Mouse (Mus musculus) bone marrow macrophage, adult 2 months (primary cell): ENCODE measurements around the gene Crip1.

Experiments used
- CTCF ChIP-seq: IDR thresholded peaks from 2 replicates; pipeline ENCODE4 v1.5.1; 2012; ENCODE audit warnings: low read depth, mild to moderate bottlenecking, low read length, moderate library complexity
- POLR2A ChIP-seq: IDR thresholded peaks from 2 replicates; pipeline ENCODE4 v1.6.1; 2012; ENCODE audit warnings: mild to moderate bottlenecking, low read depth, low read length, borderline replicate concordance

- TF ChIP-seq CTCF (no peak), POLR2A (no peak)
These were observed 7.9 kb downstream of the Crip1 start for GRCm38 (mm10) chr12:113153971-113154370.
